Mouse (Mus musculus) testis, adult 2 months (tissue): ENCODE results near the gene Phxr2.

Experiments used
- CTCF ChIP-seq: fragments of 200-500 bp; IDR thresholded peaks from 2 replicates; pipeline ENCODE4 v1.5.1; 2012; ENCODE audit warnings: low read depth, mild to moderate bottlenecking, inconsistent platforms, low read length, moderate library complexity; ENCODE audit not compliant: control insufficient read depth, insufficient read depth, insufficient replicate concordance
- POLR2A ChIP-seq: fragments of 200-500 bp; IDR thresholded peaks from 2 replicates; pipeline ENCODE4 v1.6.1; 2012; ENCODE audit warnings: low read depth, mild to moderate bottlenecking, inconsistent platforms, low read length, moderate library complexity; ENCODE audit not compliant: control insufficient read depth

DNA sequence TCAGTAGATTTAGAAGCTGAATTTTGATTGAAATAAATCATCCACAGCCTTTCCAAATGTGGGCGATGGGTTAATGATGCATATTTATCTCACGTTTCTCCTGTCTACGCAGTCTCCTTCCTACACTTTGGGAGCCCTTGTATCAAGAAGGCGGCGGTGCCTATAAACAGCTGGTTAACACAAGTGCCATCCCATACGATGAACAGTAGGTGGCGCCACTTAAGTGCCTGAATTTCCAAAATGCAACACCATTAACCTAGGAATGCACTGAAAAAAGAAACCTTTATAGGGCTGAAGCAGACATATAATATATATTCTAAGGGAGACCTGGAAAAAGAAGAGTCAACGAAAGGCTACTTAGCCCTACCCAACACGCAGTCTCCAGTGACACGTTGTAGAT is 28.8 kb downstream of the Phxr2 start:
- TF ChIP-seq CTCF (peak; percentile 37; the same call in 1 of the 2 replicates), POLR2A (no peak)
